Mouse (Mus musculus) spleen, postnatal 4 days (tissue): ENCODE results near the gene Casp9.

Source experiments
- DNase-seq, 2 experiments: peaks; one replicate each; pipeline ENCODE4 v3.0.0; 2022; ENCODE audit warnings: low spot score in 2 of 2

Gene Casp9

GRCm38 (mm10) chr4:141863726-141864280 is 70.4 kb downstream of the Casp9 start:
- DNase-seq = no peak

- no peak for DNase-seq
These were observed 71.1 kb downstream of the Casp9 start for GRCm38 (mm10) chr4:141864506-141864905.

GRCm38 (mm10) chr4:141865006-141865405 is 71.6 kb downstream of the Casp9 start:
- DNase-seq = no peak
